Mouse (Mus musculus): Measurements from ENCODE around the gene Aoc3.

The Aoc3 gene

DNA sequence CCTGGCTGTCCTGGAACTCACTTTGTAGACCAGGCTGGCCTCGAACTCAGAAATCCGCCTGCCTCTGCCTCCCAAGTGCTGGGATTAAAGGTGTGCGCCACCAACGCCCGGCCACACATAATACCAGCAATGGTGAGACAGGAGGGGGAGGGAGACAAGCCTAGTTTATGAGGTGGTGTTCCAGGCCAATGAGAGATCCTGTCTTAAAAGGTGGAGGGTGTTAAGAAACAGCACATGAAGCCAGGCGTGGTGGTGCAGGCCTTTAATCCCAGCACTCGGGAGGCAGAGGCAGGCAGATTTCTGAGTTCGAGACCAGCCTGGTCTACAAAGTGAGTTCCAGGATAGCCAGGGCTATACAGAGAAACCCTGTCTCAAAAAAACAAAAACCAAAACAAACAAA is 47.8 kb downstream of the Aoc3 start:
- DNase-seq, result peak; percentile 17 to 63

DNA sequence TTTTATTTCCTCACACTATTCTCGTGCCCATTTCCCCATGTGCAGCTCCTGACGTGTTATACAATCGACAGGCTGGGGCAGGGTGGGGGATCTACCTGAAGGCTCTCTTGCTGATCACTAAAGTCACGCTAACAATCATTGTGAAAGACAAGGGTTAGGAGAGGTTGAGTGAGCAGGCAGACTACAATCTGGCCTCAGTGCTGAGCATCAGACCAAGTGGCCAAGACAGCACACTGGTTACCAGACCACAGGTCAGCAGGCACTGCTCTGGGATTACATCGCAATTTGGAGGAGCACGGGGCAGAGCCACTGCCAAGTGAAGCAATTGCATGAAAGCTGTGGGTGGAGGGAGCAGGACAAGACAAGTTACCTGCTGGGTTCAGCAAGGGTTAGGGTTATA is 48.5 kb downstream of the Aoc3 start:
- DNase-seq, result peak; percentile 62 to 76

DNA sequence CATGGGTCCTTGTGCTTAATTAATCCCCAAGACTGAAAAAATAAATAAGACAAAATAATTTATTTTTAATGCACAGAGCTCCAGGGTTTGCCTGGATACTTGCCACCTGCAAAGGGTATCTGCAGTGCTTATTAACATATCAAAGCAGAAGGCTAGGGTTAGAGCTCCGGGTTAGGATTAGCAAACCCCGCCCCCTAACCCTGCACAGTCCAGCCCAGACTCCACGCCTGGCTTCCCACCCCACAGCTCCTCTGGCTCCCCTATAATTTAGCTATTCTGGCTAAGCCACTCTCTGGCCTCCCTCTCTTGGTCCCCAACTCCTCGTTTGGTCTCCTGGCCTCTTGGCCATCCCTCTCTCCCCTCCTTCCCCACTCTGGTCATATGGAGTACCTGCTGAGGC is 51.4 kb downstream of the Aoc3 start:
- no peak for DNase-seq

Data from kidney, postnatal 36 days (tissue).